Mouse (Mus musculus) limb, embryonic 10.5 days (tissue): Measurements from ENCODE around the gene Atf7ip2. TPM values are rescaled to one million over a fixed set of nuclear protein-coding genes. Genes with fewer than 3 reads are reported as not detected.

Experiments
- microRNA-seq: library from miRNA; unstranded; fragments of <30 nt; microRNA quantifications from one replicate; pipeline ENCODE4, GENCODE M21; 2017
- polyA plus RNA-seq: library from polyadenylated mRNA; unstranded; fragments of >200 nt; fragmentation: Nextera tagmentation; extraction: Ambion mirVana; gene quantifications from 2 replicates; pipeline ENCODE4 v1.2.1, GENCODE M21; 2016

The Atf7ip2 gene
- polyA plus RNA-seq, 1 experiment from 2014 or later, result 3.1 TPM

Small RNAs within 50 kb of the gene (microRNA-seq; reads per million reads assigned to microRNA genes)
- gene Gm22932, result not detected

Other genes with a start within 250 kb of the Atf7ip2 start
- 0.05 TPM in 1 of 2 replicates, not detected in the other for gene Grin2a, start 197.2 kb upstream of the Atf7ip2 start, polyA plus RNA-seq
- gene Rpl39l, start 22.5 kb upstream of the Atf7ip2 start, polyA plus RNA-seq, result 0.38 TPM in 1 of 2 replicates, not detected in the other
- 2.4 and 4.2 TPM in 2 replicates for gene Emp2, start 121.3 kb downstream of the Atf7ip2 start, polyA plus RNA-seq
- gene Tekt5, start 202.8 kb downstream of the Atf7ip2 start, polyA plus RNA-seq, result not detected in 2 replicates
- gene Nubp1, start 219.2 kb downstream of the Atf7ip2 start, polyA plus RNA-seq, result 92.0 and 94.8 TPM in 2 replicates